Mouse (Mus musculus) MEL (cell line): ENCODE results near the gene Rab34. TPM values are rescaled to one million over a fixed set of nuclear protein-coding genes. Genes with fewer than 3 reads are reported as not detected.

Source experiments
- DNase-seq: peaks from one replicate; pipeline ENCODE4 v3.0.0; 2011; ENCODE audit warnings: low read depth, low spot score
- H3K27ac ChIP-seq: 2 replicates; pipeline ENCODE4 v1.5.1; 2012; ENCODE audit warnings: low read depth, mild to moderate bottlenecking, control low read depth, low read length, moderate library complexity; ENCODE audit not compliant: control insufficient read depth
- H3K27me3 ChIP-seq, 2 experiments: fragments of 150-350 bp in 1 of 2; sonication (generic) in 1 of 2; 2 replicates each; pipeline ENCODE4 v1.6.1; 2012; ENCODE audit warnings: low read length in 2 of 2, mild to moderate bottlenecking in 2 of 2, improper control_type of control experiment in 1 of 2, moderate library complexity in 1 of 2; ENCODE audit not compliant: insufficient read depth in 2 of 2, control insufficient read depth in 1 of 2
- H3K36me3 ChIP-seq, 2 experiments: 2 replicates each; pipeline ENCODE4 v1.6.1; 2012 to 2014; ENCODE audit warnings: low read length in 2 of 2, improper control_type of control experiment in 1 of 2, inconsistent platforms in 1 of 2, mild to moderate bottlenecking in 1 of 2; ENCODE audit not compliant: insufficient read depth in 2 of 2, control insufficient read depth in 1 of 2
- H3K4me1 ChIP-seq, 2 experiments: fragments of 150-350 bp in 1 of 2; sonication (generic) in 1 of 2; 2 replicates each; pipeline ENCODE4 v1.6.1; 2012; ENCODE audit warnings: low read length in 2 of 2, improper control_type of control experiment in 1 of 2, mild to moderate bottlenecking in 1 of 2; ENCODE audit not compliant: insufficient read depth in 2 of 2, control insufficient read depth in 1 of 2
- H3K4me3 ChIP-seq, 2 experiments: fragments of 150-350 bp in 1 of 2; sonication (generic) in 1 of 2; 2 replicates each; pipeline ENCODE4 v1.5.1; 2012; ENCODE audit warnings: low read depth in 2 of 2, low read length in 2 of 2, mild to moderate bottlenecking in 2 of 2, moderate library complexity in 2 of 2, control low read depth in 1 of 2, improper control_type of control experiment in 1 of 2; ENCODE audit not compliant: control insufficient read depth in 1 of 2, insufficient read depth in 1 of 2
- H3K79me2 ChIP-seq: 2 replicates; pipeline ENCODE4 v1.6.1; 2012; ENCODE audit warnings: mild to moderate bottlenecking, low read length, moderate library complexity; ENCODE audit not compliant: control insufficient read depth, poor library complexity, insufficient read depth
- H3K9ac ChIP-seq: 2 replicates; pipeline ENCODE4 v1.6.1; 2012; ENCODE audit warnings: low read depth, mild to moderate bottlenecking, control low read depth, low read length, moderate library complexity; ENCODE audit not compliant: control insufficient read depth, poor library complexity, severe bottlenecking
- H3K9me3 ChIP-seq: fragments of 150-350 bp; sonication (generic); replicated peaks from 2 replicates; pipeline ENCODE4 v1.6.1; 2012; ENCODE audit warnings: mild to moderate bottlenecking, low read length, improper control_type of control experiment, moderate library complexity; ENCODE audit not compliant: insufficient read depth
- BHLHE40 ChIP-seq: IDR thresholded peaks from 2 replicates; pipeline ENCODE4 v1.6.1; 2012; ENCODE audit warnings: low read depth, mild to moderate bottlenecking, inconsistent platforms, low read length, improper control_type of control experiment, borderline replicate concordance
- E2F4 ChIP-seq: IDR thresholded peaks from 2 replicates; pipeline ENCODE4 v1.6.1; 2011; ENCODE audit warnings: low read depth, low read length, improper control_type of control experiment, borderline replicate concordance
- ELF1 ChIP-seq: IDR thresholded peaks from 2 replicates; pipeline ENCODE4 v1.6.1; 2014; ENCODE audit warnings: low read depth, mild to moderate bottlenecking, inconsistent platforms, low read length, improper control_type of control experiment, moderate library complexity
- ETS1 ChIP-seq: IDR thresholded peaks from 2 replicates; pipeline ENCODE4 v1.6.1; 2012; ENCODE audit warnings: low read depth, mild to moderate bottlenecking, inconsistent platforms, low read length, improper control_type of control experiment, moderate library complexity
- GABPA ChIP-seq: IDR thresholded peaks from 2 replicates; pipeline ENCODE4 v1.6.1; 2012; ENCODE audit warnings: low read depth, mild to moderate bottlenecking, inconsistent platforms, low read length, improper control_type of control experiment, moderate library complexity
- GATA1 ChIP-seq: IDR thresholded peaks from 2 replicates; pipeline ENCODE4 v1.6.1; 2011; ENCODE audit warnings: low read depth, low read length, improper control_type of control experiment
- JUND ChIP-seq: IDR thresholded peaks from 2 replicates; pipeline ENCODE4 v1.6.1; 2011; ENCODE audit warnings: low read depth, mild to moderate bottlenecking, improper control_type of control experiment, low read length
- KAT2A ChIP-seq: conservative IDR thresholded peaks from 2 replicates; pipeline ENCODE4 v1.6.1; 2012; ENCODE audit warnings: low read depth, low read length, improper control_type of control experiment, inconsistent platforms
- MAZ ChIP-seq: IDR thresholded peaks from 2 replicates; pipeline ENCODE4 v1.6.1; 2012; ENCODE audit warnings: low read depth, mild to moderate bottlenecking, inconsistent platforms, low read length, improper control_type of control experiment
- MEF2A ChIP-seq: IDR thresholded peaks from 2 replicates; pipeline ENCODE4 v1.6.1; 2014; ENCODE audit warnings: low read depth, mild to moderate bottlenecking, inconsistent platforms, low read length, improper control_type of control experiment; ENCODE audit not compliant: poor library complexity, insufficient replicate concordance, severe bottlenecking; ENCODE audit errors: extremely low read depth
- MXI1 ChIP-seq: IDR thresholded peaks from 2 replicates; pipeline ENCODE4 v1.6.1; 2011; ENCODE audit warnings: mild to moderate bottlenecking, low read depth, low read length, improper control_type of control experiment
- MYC ChIP-seq: IDR thresholded peaks from 2 replicates; pipeline ENCODE4 v1.6.1; 2011; ENCODE audit warnings: low read depth, mild to moderate bottlenecking, low read length, improper control_type of control experiment, moderate library complexity
- NELFE ChIP-seq: IDR thresholded peaks from 2 replicates; pipeline ENCODE4 v1.6.1; 2011; ENCODE audit warnings: low read depth, low read length, improper control_type of control experiment
- NRF1 ChIP-seq: IDR thresholded peaks from 2 replicates; pipeline ENCODE4 v1.6.1; 2014; ENCODE audit warnings: low read depth, mild to moderate bottlenecking, inconsistent platforms, low read length, improper control_type of control experiment, moderate library complexity; ENCODE audit not compliant: poor library complexity, insufficient read depth, severe bottlenecking
- POLR2AphosphoS2 ChIP-seq: IDR thresholded peaks from 2 replicates; pipeline ENCODE4 v1.6.1; 2011; ENCODE audit warnings: low read length, improper control_type of control experiment
- RCOR1 ChIP-seq: IDR thresholded peaks from 2 replicates; pipeline ENCODE4 v1.6.1; 2012; ENCODE audit warnings: low read depth, mild to moderate bottlenecking, inconsistent platforms, low read length, improper control_type of control experiment
- SIN3A ChIP-seq: IDR thresholded peaks from 2 replicates; pipeline ENCODE4 v1.6.1; 2012; ENCODE audit warnings: low read length, improper control_type of control experiment, inconsistent platforms
- SMC3 ChIP-seq: IDR thresholded peaks from 2 replicates; pipeline ENCODE4 v1.6.1; 2011; ENCODE audit warnings: low read depth, low read length, improper control_type of control experiment
- TCF12 ChIP-seq: IDR thresholded peaks from 2 replicates; pipeline ENCODE4 v1.6.1; 2014; ENCODE audit warnings: low read depth, mild to moderate bottlenecking, inconsistent platforms, low read length, improper control_type of control experiment, moderate library complexity
- UBTF ChIP-seq: IDR thresholded peaks from 2 replicates; pipeline ENCODE4 v1.6.1; 2012; ENCODE audit warnings: low read depth, mild to moderate bottlenecking, inconsistent platforms, low read length, improper control_type of control experiment, moderate library complexity, borderline replicate concordance; ENCODE audit not compliant: insufficient read depth
- USF1 ChIP-seq: IDR thresholded peaks from 2 replicates; pipeline ENCODE4 v1.6.1; 2014; ENCODE audit warnings: low read depth, mild to moderate bottlenecking, inconsistent platforms, low read length, improper control_type of control experiment, moderate library complexity
- USF2 ChIP-seq, 2 experiments: IDR thresholded peaks; 2 replicates each; pipeline ENCODE4 v1.6.1; 2011 to 2012; ENCODE audit warnings: improper control_type of control experiment in 2 of 2, low read length in 2 of 2, borderline replicate concordance in 1 of 2, inconsistent platforms in 1 of 2, low read depth in 1 of 2, mild to moderate bottlenecking in 1 of 2; ENCODE audit not compliant: insufficient read depth in 1 of 2
- ZMIZ1 ChIP-seq: IDR thresholded peaks from 2 replicates; pipeline ENCODE4 v1.6.1; 2012; ENCODE audit warnings: low read depth, mild to moderate bottlenecking, inconsistent platforms, low read length, improper control_type of control experiment, moderate library complexity
- ZNF384 ChIP-seq: IDR thresholded peaks from 2 replicates; pipeline ENCODE4 v1.6.1; 2012; ENCODE audit warnings: low read depth, mild to moderate bottlenecking, inconsistent platforms, low read length, improper control_type of control experiment
- polyA plus RNA-seq, 2 experiments: library from polyadenylated mRNA; stranded (reverse) in 1 of 2; unstranded in 1 of 2; fragments of >175 nt in 1 of 2; fragments of >200 nt in 1 of 2; gene quantifications; 2 replicates each; pipeline versions ENCODE4 v1.2.1 to v1.2.4; 2012; ENCODE audit warnings: low replicate concordance in 2 of 2, low read depth in 1 of 2; ENCODE audit not compliant: insufficient read length in 2 of 2, insufficient read depth in 1 of 2, missing spikeins in 1 of 2
- total RNA-seq: library from RNA; depleted of rRNA; stranded (reverse); fragments of 300-350 nt; gene quantifications from 2 replicates; pipeline ENCODE4 v1.2.3, GENCODE M21; 2012

Gene Rab34
- total and polyA plus RNA-seq, 3 experiments = 20.8 to 42.9 TPM; not detected in 1

GRCm38 (mm10) chr11:78161968-78162367 lies 26.3 kb upstream of the Rab34 start:
- DNase-seq = no peak
- Histone ChIP-seq H3K9ac (no peak overlapping the region), H3K27ac (no peak overlapping the region), H3K27me3 (no peaks in the 10 kb centered on the region), H3K4me3 (no peak overlapping the region), H3K79me2 (peaks cover 13% of the 10 kb centered on the region), H3K36me3 (peaks cover 0 to 14% of the 10 kb centered on the region in 2 experiments; a peak in 2 of 4 replicates), H3K9me3 (no peaks in the 10 kb centered on the region), H3K4me1 (peaks cover 10 to 20% of the 10 kb centered on the region in 2 experiments)
- TF ChIP-seq MXI1 (no peak), KAT2A (no peak), RCOR1 (no peak)
- TF ChIP-seq, all 39 proteins: peak for 0

GRCm38 (mm10) chr11:78162504-78162903 lies 25.7 kb upstream of the Rab34 start:
- H3K79me2 ChIP-seq = peaks cover 13% of the 10 kb centered on the region
- TF ChIP-seq SMC3 (no peak), TCF12 (no peak), MEF2A (no peak), SIN3A (no peak), ETS1 (no peak), MYC (no peak), NRF1 (no peak), ZNF384 (no peak), E2F4 (no peak), USF2 (IDR thresholded peaks at IDR 0.05; ENCODE audit: borderline replicate concordance in 1 of 2, insufficient read depth in 1 of 2, low read depth in 1 of 2, low read length in 2 of 2) (no peak)
- H3K4me1 ChIP-seq = peaks cover 11 to 25% of the 10 kb centered on the region in 2 experiments
- no peak overlapping the region for H3K27ac ChIP-seq
- no peaks in the 10 kb centered on the region for H3K9me3 ChIP-seq
- no peaks in the 10 kb centered on the region for H3K27me3 ChIP-seq
- no peak for DNase-seq
- no peak overlapping the region for H3K4me3 ChIP-seq
- H3K9ac ChIP-seq = no peak overlapping the region
- H3K36me3 ChIP-seq = peaks cover 0 to 14% of the 10 kb centered on the region in 2 experiments; a peak in 2 of 4 replicates

GRCm38 (mm10) chr11:78163045-78163444 lies 25.2 kb upstream of the Rab34 start:
- H3K27me3 ChIP-seq = no peaks in the 10 kb centered on the region
- no peak for DNase-seq
- H3K79me2 ChIP-seq = peaks cover 13% of the 10 kb centered on the region
- H3K4me3 ChIP-seq = no peak overlapping the region
- peaks cover 0 to 16% of the 10 kb centered on the region in 2 experiments; a peak in 2 of 4 replicates for H3K36me3 ChIP-seq
- no peak overlapping the region for H3K27ac ChIP-seq
- peaks cover 13 to 30% of the 10 kb centered on the region in 2 experiments for H3K4me1 ChIP-seq
- no peaks in the 10 kb centered on the region for H3K9me3 ChIP-seq
- no peak overlapping the region for H3K9ac ChIP-seq
- TF ChIP-seq USF1 = no peak
- no peak for TF ChIP-seq POLR2AphosphoS2
- no peak for TF ChIP-seq UBTF
- TF ChIP-seq SMC3 = no peak
- TF ChIP-seq NELFE = no peak
- TF ChIP-seq MYC = no peak
- no peak for TF ChIP-seq MAZ
- TF ChIP-seq BHLHE40 = no peak
- TF ChIP-seq ELF1 = no peak
- no peak for TF ChIP-seq ZMIZ1
- TF ChIP-seq GATA1 = no peak
- no peak for TF ChIP-seq KAT2A
- no peak for TF ChIP-seq RCOR1
- TF ChIP-seq GABPA = no peak
- TF ChIP-seq JUND = no peak
